Mouse (Mus musculus) yolk sac, embryonic 10.5 days (tissue): ENCODE measurements around the gene Gps1.
A peak's percentile ranks its signal among the peaks of the same experiment; 100 is the strongest.
"Not testable (repeated sequence)": the region's sequence is repeated elsewhere in the genome, so short reads cannot be mapped to it uniquely, and the experiment has no call there.

ENCODE experiments used
- DNase-seq: peaks from one replicate; pipeline ENCODE4 v3.0.0-alpha.2; 2017; ENCODE audit warnings: low spot score

Gps1 gene

GRCm38 (mm10) chr11:120822831-120823550 lies 38.9 kb downstream of the Gps1 start:
- DNase-seq = peak; percentile 16

- DNase-seq = no peak
Observed at GRCm38 (mm10) chr11:120823551-120823947, 39.5 kb downstream of the Gps1 start.

GRCm38 (mm10) chr11:120823956-120824786 lies 40.1 kb downstream of the Gps1 start, which contains the start of gene Fasn:
Gene Fasn (minus strand): TSS chr11:120824547.
- peak; percentile 98 for DNase-seq

- DNase-seq = no peak
Observed at GRCm38 (mm10) chr11:120824787-120825288, 40.8 kb downstream of the Gps1 start.

GRCm38 (mm10) chr11:120825289-120825863 lies 41.3 kb downstream of the Gps1 start:
- no peak for DNase-seq

GRCm38 (mm10) chr11:120826016-120826953 lies 42.2 kb downstream of the Gps1 start:
- no peak for DNase-seq

GRCm38 (mm10) chr11:120828416-120828815 lies 44.3 kb downstream of the Gps1 start:
- no peak for DNase-seq

- DNase-seq = no peak
Observed at GRCm38 (mm10) chr11:120829757-120830532, 45.9 kb downstream of the Gps1 start.

- DNase-seq = no peak
Observed at GRCm38 (mm10) chr11:120830686-120831085, 46.6 kb downstream of the Gps1 start.

GRCm38 (mm10) chr11:120831659-120832440 lies 47.8 kb downstream of the Gps1 start:
- no peak for DNase-seq

- DNase-seq = not testable (repeated sequence)
Observed at GRCm38 (mm10) chr11:120832962-120833361, 48.9 kb downstream of the Gps1 start.

GRCm38 (mm10) chr11:120833555-120834280 lies 49.6 kb downstream of the Gps1 start:
- no peak for DNase-seq
